Mouse (Mus musculus) embryonic facial prominence, embryonic 10.5 days (tissue): ENCODE data around the gene Gm49405. TPM values are rescaled to one million over a fixed set of nuclear protein-coding genes. Genes with fewer than 3 reads are reported as not detected.
A peak's percentile ranks its signal among the peaks of the same experiment; 100 is the strongest.

Source experiments
- DNase-seq: peaks from one replicate; pipeline ENCODE4 v3.0.0-alpha.2; 2017; ENCODE audit warnings: low spot score
- H3K27ac ChIP-seq: fragments of 300-500 bp; sonication (generic); replicated peaks from 2 replicates; pipeline ENCODE4 v1.5.1; 2016; ENCODE audit warnings: mild to moderate bottlenecking
- H3K27me3 ChIP-seq: fragments of 300-500 bp; sonication (generic); replicated peaks from 2 replicates; pipeline ENCODE4 v1.6.1; 2016; ENCODE audit warnings: low read depth, mild to moderate bottlenecking; ENCODE audit not compliant: poor library complexity, severe bottlenecking
- H3K36me3 ChIP-seq: fragments of 300-500 bp; sonication (generic); replicated peaks from 2 replicates; pipeline ENCODE4 v1.6.1; 2016; ENCODE audit warnings: mild to moderate bottlenecking, moderate library complexity
- H3K4me1 ChIP-seq: fragments of 300-500 bp; sonication (generic); 2 replicates; pipeline ENCODE4 v1.6.1; 2016
- H3K4me3 ChIP-seq: fragments of 300-500 bp; sonication (generic); 2 replicates; pipeline ENCODE4 v1.5.1; 2016; ENCODE audit warnings: mild to moderate bottlenecking, moderate library complexity
- H3K9me3 ChIP-seq: fragments of 300-500 bp; sonication (generic); 2 replicates; pipeline ENCODE4 v1.6.1; 2016; ENCODE audit warnings: mild to moderate bottlenecking
- WGBS: fragments of 180-500 bp; shearing (Covaris S2); methylation state at CpG from one replicate; pipeline ENCODE4 v1.1.7; 2016; 5-methylcytosine and 5-hydroxymethylcytosine counted together
- polyA plus RNA-seq: library from polyadenylated mRNA; unstranded; fragments of >200 nt; fragmentation: Nextera tagmentation; extraction: Ambion mirVana; gene quantifications from 2 replicates; pipeline ENCODE4 v1.2.1, GENCODE M21; 2016

The Gm49405 gene
- polyA plus RNA-seq, 1 experiment from 2014 or later: 4.6 TPM

GRCm38 (mm10) chr19:3990804-3991203, 9.6 kb upstream of the Gm49405 start:
- Histone ChIP-seq H3K36me3 (no peaks in the 10 kb centered on the region), H3K4me1 (peaks cover 35% of the 10 kb centered on the region), H3K4me3 (no peak overlapping the region), H3K27me3 (no peaks in the 10 kb centered on the region), H3K27ac (no peak overlapping the region; the same call in 1 of the 2 replicates), H3K9me3 (peaks cover 6% of the 10 kb centered on the region; the same call in 1 of the 2 replicates)
- DNase-seq: no peak
- WGBS: 69% methylated on average over 6 of the region's 6 CpGs

- no peak overlapping the region for H3K4me3 ChIP-seq
- no peaks in the 10 kb centered on the region for H3K36me3 ChIP-seq
- 95% methylated on average over 3 of the region's 3 CpGs for WGBS
- 0 out of 2 replicates have a peak overlapping the region, but pooled peaks have one; percentile 4 for H3K27ac ChIP-seq
- H3K9me3 ChIP-seq: peaks cover 6% of the 10 kb centered on the region; the same call in 1 of the 2 replicates
- H3K4me1 ChIP-seq: peaks cover 35% of the 10 kb centered on the region
- H3K27me3 ChIP-seq: no peaks in the 10 kb centered on the region
- DNase-seq: no peak
Observed at GRCm38 (mm10) chr19:3991562-3991961, 8.9 kb upstream of the Gm49405 start.

GRCm38 (mm10) chr19:3991966-3992365, 8.5 kb upstream of the Gm49405 start:
- no peaks in the 10 kb centered on the region for H3K36me3 ChIP-seq
- no peak for DNase-seq
- peaks cover 6% of the 10 kb centered on the region; the same call in 1 of the 2 replicates for H3K9me3 ChIP-seq
- 0 out of 2 replicates have a peak overlapping the region, but pooled peaks have one; percentile 4 for H3K27ac ChIP-seq
- H3K27me3 ChIP-seq: no peaks in the 10 kb centered on the region
- 83% methylated on average over 3 of the region's 3 CpGs for WGBS
- no peak overlapping the region for H3K4me3 ChIP-seq
- H3K4me1 ChIP-seq: peaks cover 33% of the 10 kb centered on the region

DNA sequence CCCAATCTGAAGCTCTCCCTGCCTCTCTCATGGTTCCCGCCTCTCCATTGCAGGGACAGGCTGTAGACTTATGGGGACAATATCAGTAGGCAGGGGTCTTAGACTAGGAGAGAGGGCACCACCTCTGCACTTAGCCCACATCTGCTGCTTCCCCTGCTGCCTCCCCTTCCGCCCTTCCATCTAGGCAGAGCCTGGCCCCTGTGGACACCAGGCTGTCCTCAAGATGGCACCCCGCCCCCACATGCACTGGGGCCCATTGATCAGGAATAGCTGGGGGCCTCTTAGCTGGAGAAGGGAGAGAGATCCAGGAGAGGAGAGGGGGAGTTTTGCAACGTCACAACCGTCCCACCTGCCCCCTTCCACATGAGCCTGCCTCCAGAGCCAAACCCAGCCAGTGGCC, 8.0 kb upstream of the Gm49405 start, which contains the start of gene Tbx10:
Gene Tbx10, plus strand, starts transcription at position 337 of the 400 bp plus-strand sequence.
- no peaks in the 10 kb centered on the region for H3K36me3 ChIP-seq
- peaks cover 6% of the 10 kb centered on the region; the same call in 1 of the 2 replicates for H3K9me3 ChIP-seq
- H3K4me3 ChIP-seq: no peak within 1 kb of the TSS
- 50% methylated on average over 5 of the region's 5 CpGs for WGBS
- peaks cover 36% of the 10 kb centered on the region for H3K4me1 ChIP-seq
- 0 out of 2 replicates have a peak within 1 kb of the TSS, but pooled peaks have one; percentile 19 for H3K27ac ChIP-seq
- no peaks in the 10 kb centered on the region for H3K27me3 ChIP-seq
- no peak for DNase-seq

- Histone ChIP-seq H3K4me1 (peaks cover 51% of the 10 kb centered on the region), H3K27me3 (peaks cover 13% of the 10 kb centered on the region; the same call in 1 of the 2 replicates), H3K27ac (no peak overlapping the region; the same call in 1 of the 2 replicates), H3K9me3 (no peaks in the 10 kb centered on the region), H3K4me3 (no peak overlapping the region), H3K36me3 (no peaks in the 10 kb centered on the region)
- 65% methylated on average over 6 of the region's 6 CpGs for WGBS
- DNase-seq: no peak
Observed at GRCm38 (mm10) chr19:3994932-3995331, 5.5 kb upstream of the Gm49405 start.

- DNase-seq: no peak
- H3K9me3 ChIP-seq: no peaks in the 10 kb centered on the region
- H3K27me3 ChIP-seq: peaks cover 13% of the 10 kb centered on the region; the same call in 1 of the 2 replicates
- H3K4me3 ChIP-seq: no peak overlapping the region
- H3K27ac ChIP-seq: no peak overlapping the region
- H3K4me1 ChIP-seq: peaks cover 51% of the 10 kb centered on the region
- WGBS: 87% methylated on average over 3 of the region's 3 CpGs
- H3K36me3 ChIP-seq: no peaks in the 10 kb centered on the region
Observed at GRCm38 (mm10) chr19:3995505-3995904, 4.9 kb upstream of the Gm49405 start.

DNA sequence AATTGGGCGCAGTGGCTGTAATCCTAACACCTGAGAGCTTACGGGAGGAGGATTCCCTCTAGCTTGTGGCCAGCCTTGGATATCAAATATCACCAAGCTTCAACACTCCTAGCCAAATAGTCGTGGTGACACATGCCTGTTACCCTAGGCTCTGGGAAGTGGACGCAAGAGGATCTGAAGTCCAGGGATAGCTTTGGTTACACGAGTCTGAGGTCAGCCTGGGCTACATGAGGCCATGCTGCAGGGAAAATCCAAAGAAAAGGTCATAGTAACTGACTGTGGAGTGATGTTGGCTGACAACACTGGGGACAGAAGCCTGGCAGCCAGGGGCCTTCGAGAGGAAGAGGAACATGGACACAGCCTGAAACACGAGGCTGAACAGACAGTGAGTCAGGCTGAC, 4.3 kb upstream of the Gm49405 start:
- H3K27ac ChIP-seq: no peak overlapping the region
- no peaks in the 10 kb centered on the region for H3K36me3 ChIP-seq
- 65% methylated on average over 7 of the region's 7 CpGs for WGBS
- DNase-seq: no peak
- no peaks in the 10 kb centered on the region for H3K9me3 ChIP-seq
- peaks cover 13% of the 10 kb centered on the region; the same call in 1 of the 2 replicates for H3K27me3 ChIP-seq
- H3K4me3 ChIP-seq: no peak overlapping the region
- peaks cover 55% of the 10 kb centered on the region for H3K4me1 ChIP-seq

DNA sequence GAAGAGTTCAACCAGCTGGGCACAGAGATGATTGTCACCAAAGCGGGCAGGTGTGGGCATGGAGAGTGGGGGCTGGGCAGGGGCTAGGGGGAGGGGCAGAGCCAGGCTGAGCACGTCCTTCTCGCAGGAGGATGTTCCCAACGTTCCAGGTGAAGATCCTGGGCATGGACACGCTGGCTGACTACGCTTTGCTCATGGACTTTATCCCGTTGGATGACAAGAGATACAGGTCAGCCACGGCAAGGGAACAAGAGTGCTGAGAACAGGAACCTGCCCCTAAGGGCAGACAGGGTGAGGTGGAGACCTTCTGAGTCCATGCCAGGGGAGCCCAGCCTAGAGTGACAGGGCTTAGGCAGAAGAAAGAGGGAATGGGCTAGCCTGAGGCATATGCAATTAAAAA, 3.7 kb upstream of the Gm49405 start:
- Histone ChIP-seq H3K36me3 (no peaks in the 10 kb centered on the region), H3K4me3 (no peak overlapping the region), H3K27me3 (peaks cover 13% of the 10 kb centered on the region; the same call in 1 of the 2 replicates), H3K27ac (no peak overlapping the region), H3K9me3 (no peaks in the 10 kb centered on the region), H3K4me1 (peaks cover 61% of the 10 kb centered on the region)
- no peak for DNase-seq
- WGBS: 81% methylated on average over 8 of the region's 8 CpGs

GRCm38 (mm10) chr19:3997231-3997630, 3.2 kb upstream of the Gm49405 start:
- H3K4me3 ChIP-seq: no peak overlapping the region
- H3K27ac ChIP-seq: no peak overlapping the region
- no peak for DNase-seq
- 65% methylated on average over 8 of the region's 8 CpGs for WGBS
- no peaks in the 10 kb centered on the region for H3K9me3 ChIP-seq
- peaks cover 62% of the 10 kb centered on the region for H3K4me1 ChIP-seq
- H3K36me3 ChIP-seq: no peaks in the 10 kb centered on the region
- peaks cover 13% of the 10 kb centered on the region; the same call in 1 of the 2 replicates for H3K27me3 ChIP-seq

- Histone ChIP-seq H3K4me3 (no peak overlapping the region), H3K27me3 (peaks cover 13% of the 10 kb centered on the region; the same call in 1 of the 2 replicates), H3K36me3 (no peaks in the 10 kb centered on the region), H3K27ac (no peak overlapping the region), H3K9me3 (no peaks in the 10 kb centered on the region), H3K4me1 (peaks cover 55% of the 10 kb centered on the region)
- DNase-seq: no peak
- WGBS: 71% methylated on average over 8 of the region's 8 CpGs
Observed at GRCm38 (mm10) chr19:3998335-3998734, 2.1 kb upstream of the Gm49405 start.

GRCm38 (mm10) chr19:3999121-3999730, 1.2 kb upstream of the Gm49405 start:
- H3K36me3 ChIP-seq: 0 out of 2 replicates have a peak, but pooled peaks cover 2% of the 10 kb centered on the region
- no peak for DNase-seq
- WGBS: 87% methylated on average over 9 of the region's 9 CpGs
- H3K4me3 ChIP-seq: peak overlapping the region; percentile 90
- H3K4me1 ChIP-seq: peaks cover 55% of the 10 kb centered on the region
- no peak overlapping the region; the same call in 1 of the 2 replicates for H3K27ac ChIP-seq
- H3K27me3 ChIP-seq: peaks cover 13% of the 10 kb centered on the region; the same call in 1 of the 2 replicates
- no peaks in the 10 kb centered on the region for H3K9me3 ChIP-seq

DNA sequence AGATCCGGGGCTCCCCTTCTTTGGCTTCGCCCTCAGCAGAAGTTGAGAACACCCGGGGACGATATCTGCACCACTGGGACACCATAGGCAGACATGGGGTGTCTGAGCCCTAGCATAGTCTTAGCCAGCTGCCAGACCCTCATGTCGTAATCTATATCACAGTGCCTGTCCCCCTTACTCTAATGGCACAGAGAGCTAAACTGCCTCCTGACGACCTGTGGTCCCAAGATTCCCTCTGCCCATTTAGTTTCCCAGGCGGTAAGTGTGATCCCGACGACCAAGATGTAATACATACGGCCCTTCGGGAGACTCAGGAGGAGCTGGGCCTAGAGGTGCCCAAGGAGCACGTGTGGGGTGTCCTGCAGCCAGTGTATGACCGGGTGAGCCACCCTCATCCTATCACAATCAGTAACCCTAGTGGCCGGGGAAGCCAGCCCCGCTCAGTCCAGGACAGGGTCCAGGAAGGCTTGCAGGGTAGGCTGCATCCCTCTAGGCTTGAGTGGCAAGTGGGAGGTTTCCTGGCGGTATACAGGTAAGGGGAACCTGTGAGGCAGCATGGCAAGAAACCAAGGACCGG, 611 bp downstream of the Gm49405 start:
- WGBS: 20% methylated on average over 17 of the region's 17 CpGs
- Histone ChIP-seq H3K27ac (peak overlapping the region; percentile 96), H3K9me3 (no peaks in the 10 kb centered on the region), H3K4me3 (peak overlapping the region; percentile 90), H3K27me3 (peaks cover 13% of the 10 kb centered on the region; the same call in 1 of the 2 replicates), H3K36me3 (peaks cover 17% of the 10 kb centered on the region), H3K4me1 (peaks cover 43% of the 10 kb centered on the region)
- peak; percentile 55 for DNase-seq
